ENCODE assay signal across 20 mouse cellular contexts in genomic region chr8:26635701-26636100, GRCm38 (mm10).
DNase-seq lines count a peak whose midpoint lies in the region; ATAC-seq lines count a peak whose summit lies in the region.
"Had no signal": no experiment of that assay in that cellular context is flagged by ENCODE, and none has a peak within 500 bp of the region (broad histone marks: within the 10 kb centered on the region; RNA-seq: fewer than 3 reads in every experiment).

No protein-coding gene starts in this region.

- ATAC-seq in heart, embryonic 11.5 days (replicated peaks; ENCODE audit: insufficient number of reproducible peaks, low FRiP score, low TSS enrichment), result no peak
- ATAC-seq: CD4-positive, CD25-positive, alpha-beta regulatory T cell, adult 4 months; forebrain, embryonic 14.5 days had no signal

- no peaks in the 10 kb centered on the region for H3K4me1 ChIP-seq in heart, embryonic 11.5 days (ENCODE audit: control insufficient read depth, insufficient read depth, low read length)
- H3K4me1 ChIP-seq: embryonic facial prominence, embryonic 15.5 days; forebrain, embryonic 10.5 days; heart, embryonic 13.5 days; hindbrain, embryonic 15.5 days had no signal

- no peak overlapping the region for H3K4me2 ChIP-seq in heart, embryonic 11.5 days
- H3K4me2 ChIP-seq: embryonic facial prominence, embryonic 15.5 days; heart, embryonic 13.5 days; hindbrain, embryonic 15.5 days had no signal

- no peak overlapping the region for H3K27ac ChIP-seq in heart, embryonic 11.5 days (ENCODE audit: low read depth, low read length)
- H3K27ac ChIP-seq: embryonic facial prominence, embryonic 15.5 days; forebrain, embryonic 10.5 days; heart, embryonic 13.5 days; hindbrain, embryonic 15.5 days had no signal

- peak; percentile 43 to 53 for DNase-seq in cerebellum, postnatal 10 days
- DNase-seq in cerebellum, adult 11-12 months, result no peak
- DNase-seq in heart, adult 11 months, result peak; percentile 85
- DNase-seq in 3T3-L1 (ENCODE audit: low read depth, low spot score) (peak; percentile 26), adipocyte (ENCODE audit: low spot score) (peak; percentile 85)
- no peak for DNase-seq in frontal cortex, postnatal 14 days (ENCODE audit: low spot score in 2 of 2)
- DNase-seq: B cell, adult 2 months; cerebellum, adult 11 months; embryo, embryonic 11 days; gastrocnemius, postnatal 14 days; heart, postnatal 36 days had no signal

- WGBS in heart, embryonic 11.5 days (ENCODE audit: insufficient replicate concordance), result 63% methylated on average over 1 of the region's 1 CpGs

- H3K9me3 ChIP-seq in heart, embryonic 11.5 days (replicated peaks; ENCODE audit: control insufficient read depth, low read length), result no peaks in the 10 kb centered on the region
- H3K9me3 ChIP-seq: embryonic facial prominence, embryonic 15.5 days; forebrain, embryonic 10.5 days; G1E; heart, embryonic 13.5 days; hindbrain, embryonic 15.5 days had no signal

- no peak overlapping the region for H3K9ac ChIP-seq in heart, embryonic 11.5 days (ENCODE audit: low read depth, low read length)
- H3K9ac ChIP-seq: embryonic facial prominence, embryonic 15.5 days; heart, embryonic 13.5 days; hindbrain, embryonic 15.5 days had no signal

- no peaks in the 10 kb centered on the region for H3K36me3 ChIP-seq in heart, embryonic 11.5 days (ENCODE audit: control insufficient read depth, insufficient read depth, low read length)
- H3K36me3 ChIP-seq: embryonic facial prominence, embryonic 15.5 days; forebrain, embryonic 10.5 days; G1E; heart, embryonic 13.5 days; hindbrain, embryonic 15.5 days had no signal

- H3K4me3 ChIP-seq in heart, embryonic 11.5 days (ENCODE audit: low read depth, low read length), result no peak overlapping the region
- H3K4me3 ChIP-seq: embryonic facial prominence, embryonic 15.5 days; erythroblast, embryonic 14.5 days; forebrain, embryonic 10.5 days; heart, embryonic 13.5 days; hindbrain, embryonic 15.5 days had no signal

- H3K27me3 ChIP-seq in heart, embryonic 11.5 days (ENCODE audit: control insufficient read depth, insufficient read depth, low read length), result no peaks in the 10 kb centered on the region; the same call in 1 of the 2 replicates
- H3K27me3 ChIP-seq: embryonic facial prominence, embryonic 15.5 days; hindbrain, embryonic 15.5 days had no signal

Comparison
In these comparisons a context has a peak if more than half of its experiments do, and no peak if none do; other contexts are left out.
1. DNase-seq: peak in cerebellum, postnatal 10 days (2 of 2), heart, adult 11 months (single experiment), 3T3-L1 (single experiment) and adipocyte (single experiment); none in cerebellum, adult 11-12 months (single experiment) and frontal cortex, postnatal 14 days (0 of 2).